Mouse (Mus musculus) small intestine, adult 2 months (tissue): ENCODE results near the gene Srcin1.

ENCODE experiments used
- CTCF ChIP-seq: fragments of 200-500 bp; IDR thresholded peaks from 2 replicates; pipeline ENCODE4 v1.5.1; 2012; ENCODE audit warnings: low read depth, mild to moderate bottlenecking, control low read depth, inconsistent platforms, low read length, moderate library complexity, mixed read lengths; ENCODE audit not compliant: insufficient replicate concordance, insufficient read length; ENCODE audit errors: extremely low read depth
- POLR2A ChIP-seq: fragments of 200-500 bp; IDR thresholded peaks from 2 replicates; pipeline ENCODE4 v1.6.1; 2012; ENCODE audit warnings: low read depth, mild to moderate bottlenecking, control low read depth, inconsistent platforms, low read length, moderate library complexity

GRCm38 (mm10) chr11:97502846-97503245, 73.1 kb downstream of the Srcin1 start:
- TF ChIP-seq POLR2A (no peak), CTCF (no peak)
